Mouse (Mus musculus): Measurements from ENCODE around the gene Katnal1.

Katnal1 gene

GRCm38 (mm10) chr5:148927717-148928223, 1.4 kb downstream of the Katnal1 start:
- DNase-seq (ENCODE audit: low read depth, low spot score) = peak; percentile 23

DNA sequence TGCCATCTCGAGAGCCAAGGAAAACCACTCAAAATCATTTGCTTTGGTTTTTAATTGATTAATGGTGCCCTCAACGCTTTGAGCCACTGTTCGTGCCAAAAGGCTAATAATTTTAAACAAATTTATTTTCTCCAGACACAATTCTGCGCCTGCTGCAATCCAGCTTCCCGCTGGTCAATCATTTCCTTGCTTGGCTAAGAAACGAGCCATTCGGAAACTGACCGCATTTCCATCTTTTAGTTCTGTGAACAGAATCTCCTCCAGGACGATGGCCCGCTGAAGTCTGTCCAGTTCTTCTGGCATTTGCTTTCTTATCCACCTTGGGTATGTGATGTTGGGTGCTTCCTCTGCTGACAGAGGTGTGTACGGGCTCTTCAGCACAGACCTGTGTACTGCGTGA, 4.5 kb downstream of the Katnal1 start:
- no peak for DNase-seq (ENCODE audit: low read depth, low spot score)

DNA sequence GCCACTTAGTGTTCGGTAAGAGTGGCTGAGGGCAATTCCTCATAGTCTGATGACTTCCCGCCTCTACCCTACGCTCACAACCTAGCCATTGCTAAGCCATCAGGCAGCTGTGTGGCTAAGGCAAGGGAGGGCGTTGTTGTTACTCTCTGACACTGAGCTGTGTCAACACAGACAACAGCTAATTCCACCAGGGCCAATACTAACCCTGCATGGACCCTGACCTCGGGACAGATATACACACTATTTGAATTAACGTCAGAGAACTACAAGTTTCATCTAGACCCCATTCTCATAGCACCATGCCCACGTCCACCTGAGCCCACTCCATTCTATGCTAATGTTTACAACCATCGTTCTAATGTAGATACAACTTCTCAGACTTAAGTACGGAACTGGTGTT, 5.1 kb downstream of the Katnal1 start:
- no peak for DNase-seq (ENCODE audit: low read depth, low spot score)

- no peak for DNase-seq (ENCODE audit: low read depth, low spot score)
Measured at GRCm38 (mm10) chr5:148923408-148923807, 5.7 kb downstream of the Katnal1 start.

- no peak for DNase-seq (ENCODE audit: low read depth, low spot score)
Measured at GRCm38 (mm10) chr5:148922773-148923172, 6.3 kb downstream of the Katnal1 start.

DNA sequence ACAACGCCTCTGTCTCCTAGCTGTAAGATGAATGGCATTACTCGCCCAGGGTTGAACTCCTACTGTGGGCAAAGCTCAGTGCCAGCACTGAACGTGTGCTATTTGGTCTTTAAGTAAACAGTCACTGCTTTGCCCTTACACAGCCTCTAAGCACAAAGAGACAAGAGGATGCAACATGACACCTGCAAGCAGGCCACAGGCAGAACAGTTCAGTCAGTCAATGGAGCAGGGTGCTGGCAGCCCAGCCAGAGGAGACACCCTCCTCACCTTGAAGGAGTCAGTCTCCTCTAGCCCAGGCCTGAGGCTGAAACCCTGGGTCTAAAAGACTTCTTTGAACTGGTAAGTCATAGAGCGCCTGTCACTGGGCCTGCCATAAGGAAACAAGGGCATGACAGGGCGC, 11.1 kb downstream of the Katnal1 start:
- DNase-seq (ENCODE audit: low read depth, low spot score) = no peak

GRCm38 (mm10) chr5:148916775-148917174, 12.3 kb downstream of the Katnal1 start:
- no peak for DNase-seq (ENCODE audit: low read depth, low spot score)

GRCm38 (mm10) chr5:148912262-148912661, 16.9 kb downstream of the Katnal1 start:
- DNase-seq (ENCODE audit: low read depth, low spot score) = no peak

GRCm38 (mm10) chr5:148910066-148910465, 19.1 kb downstream of the Katnal1 start:
- no peak for DNase-seq (ENCODE audit: low read depth, low spot score)

DNA sequence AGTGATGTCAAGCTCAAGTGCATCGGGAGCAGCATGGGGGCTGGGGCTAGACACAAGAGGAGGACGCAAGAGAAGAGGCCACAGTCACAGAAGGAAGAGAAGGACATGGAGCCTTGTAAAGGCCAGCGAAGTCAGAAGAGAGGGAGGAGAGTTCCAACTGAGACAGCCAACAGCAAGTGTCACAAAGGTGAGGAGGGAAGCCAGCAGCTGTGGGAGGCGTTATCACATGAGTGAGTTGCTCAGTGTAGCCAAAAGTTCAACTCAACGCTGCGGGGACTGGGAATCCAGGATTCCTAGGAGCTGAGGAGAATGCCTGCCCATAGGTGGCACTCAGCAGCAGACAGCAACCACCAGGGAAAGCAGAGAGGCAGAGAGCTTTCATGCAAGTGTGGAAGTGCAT, 19.7 kb downstream of the Katnal1 start:
- DNase-seq (ENCODE audit: low read depth, low spot score) = no peak

- DNase-seq (ENCODE audit: low read depth, low spot score) = no peak
Measured at GRCm38 (mm10) chr5:148909057-148909395, 20.1 kb downstream of the Katnal1 start.

GRCm38 (mm10) chr5:148908191-148909056, 20.7 kb downstream of the Katnal1 start:
- no peak for DNase-seq (ENCODE audit: low read depth, low spot score)

GRCm38 (mm10) chr5:148906305-148906704, 22.8 kb downstream of the Katnal1 start:
- DNase-seq (ENCODE audit: low read depth, low spot score) = no peak

DNA sequence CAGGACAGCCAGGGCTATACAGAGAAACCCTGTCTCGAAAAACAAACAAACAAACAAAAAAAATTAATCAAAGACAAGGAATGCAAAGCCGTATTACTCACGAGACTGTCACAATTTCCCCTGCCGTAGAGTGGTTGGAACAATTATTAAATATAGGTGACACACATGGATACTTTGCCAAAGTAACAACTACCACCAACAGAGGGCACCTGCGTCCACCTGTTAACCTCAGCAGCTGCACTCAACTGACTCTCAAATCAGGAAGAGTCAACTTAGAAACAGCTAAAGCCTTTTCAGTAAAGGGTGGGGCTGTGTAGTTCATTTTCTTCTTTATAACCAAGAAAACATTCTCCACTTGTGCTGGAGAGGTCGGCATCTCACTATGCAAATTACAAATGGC, 24.3 kb downstream of the Katnal1 start:
- DNase-seq (ENCODE audit: low read depth, low spot score) = peak; percentile 67

- no peak for DNase-seq (ENCODE audit: low read depth, low spot score)
Measured at GRCm38 (mm10) chr5:148899361-148899760, 29.8 kb downstream of the Katnal1 start.

- DNase-seq (ENCODE audit: low read depth, low spot score) = no peak
Measured at GRCm38 (mm10) chr5:148897941-148898417, 31.1 kb downstream of the Katnal1 start.

GRCm38 (mm10) chr5:148897069-148897702, 31.9 kb downstream of the Katnal1 start:
- DNase-seq (ENCODE audit: low read depth, low spot score) = no peak

GRCm38 (mm10) chr5:148896515-148896914, 32.6 kb downstream of the Katnal1 start:
- DNase-seq (ENCODE audit: low read depth, low spot score) = no peak

- no peak for DNase-seq (ENCODE audit: low read depth, low spot score)
Measured at GRCm38 (mm10) chr5:148895833-148896232, 33.3 kb downstream of the Katnal1 start.

GRCm38 (mm10) chr5:148895034-148895433, 34.1 kb downstream of the Katnal1 start:
- DNase-seq (ENCODE audit: low read depth, low spot score) = no peak

GRCm38 (mm10) chr5:148890237-148890636, 38.9 kb downstream of the Katnal1 start:
- DNase-seq (ENCODE audit: low read depth, low spot score) = no peak

DNA sequence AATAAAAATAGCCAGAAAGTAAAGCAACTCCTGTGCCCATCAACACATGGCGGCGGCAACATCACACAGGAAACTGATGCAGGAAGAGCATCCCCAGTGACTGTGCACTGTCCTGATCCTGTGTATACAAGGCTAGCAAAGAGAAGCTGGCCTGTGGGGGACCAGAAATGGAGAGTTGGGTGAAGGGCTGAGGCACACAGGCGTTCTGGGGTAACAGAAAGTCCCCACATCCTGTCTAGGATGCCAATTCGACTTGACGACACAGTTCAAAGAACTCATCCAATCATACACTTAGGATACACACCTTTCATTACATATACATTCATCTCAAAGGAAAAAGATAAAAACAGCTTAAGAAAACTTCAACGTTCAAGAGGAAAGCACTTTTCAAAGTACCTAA, 41.1 kb downstream of the Katnal1 start:
- no peak for DNase-seq (ENCODE audit: low read depth, low spot score)

Data from forelimb bud, embryonic 11.5 days (tissue).